Mouse (Mus musculus): ENCODE measurements around the gene Sulf2. TPM values are rescaled to one million over a fixed set of nuclear protein-coding genes. Genes with fewer than 3 reads are reported as not detected.

The Sulf2 gene
- polyA plus RNA-seq, 1 experiment from 2014 or later: 90.9 TPM

DNA sequence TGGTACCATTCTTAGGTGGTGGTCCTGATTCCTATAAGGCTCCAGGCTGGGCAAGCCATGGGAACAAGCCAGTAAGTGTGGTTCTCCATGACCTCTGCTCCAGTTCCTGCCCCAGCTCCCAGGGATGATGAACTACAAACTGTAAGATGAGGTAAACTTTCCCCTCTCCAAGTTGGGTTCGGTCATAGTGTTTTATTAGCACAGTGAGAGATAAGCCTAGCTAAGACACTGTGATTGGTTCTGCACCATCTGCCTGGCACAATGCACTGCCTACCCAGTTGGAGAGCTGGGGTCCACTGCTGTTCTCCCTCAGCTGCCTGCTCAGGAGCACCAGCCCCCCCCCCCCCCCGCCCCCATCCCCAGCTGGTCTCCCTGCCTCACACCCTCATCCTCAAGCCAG is 30.4 kb downstream of the Sulf2 start:
- no peak overlapping the region for H3K9ac ChIP-seq (replicated peaks; ENCODE audit: low read length)
- WGBS: 67% methylated on average over 1 of the region's 2 CpGs
- ATAC-seq (ENCODE audit: low FRiP score, low TSS enrichment) (no peak), DNase-seq (no peak)
- no peak overlapping the region for H3K4me3 ChIP-seq (replicated peaks; ENCODE audit: low read depth, low read length)
- no peak overlapping the region for H3K27ac ChIP-seq (replicated peaks; ENCODE audit: low read depth, low read length)
- peaks cover 11% of the 10 kb centered on the region; the same call in 1 of the 2 replicates for H3K36me3 ChIP-seq (ENCODE audit: control insufficient read depth, insufficient read depth, low read length)
- H3K4me2 ChIP-seq (ENCODE audit: low read length): no peak overlapping the region
- no peaks in the 10 kb centered on the region for H3K27me3 ChIP-seq (ENCODE audit: control insufficient read depth, insufficient read depth, low read length)
- H3K9me3 ChIP-seq (ENCODE audit: control insufficient read depth, low read length): no peaks in the 10 kb centered on the region
- H3K4me1 ChIP-seq (ENCODE audit: control insufficient read depth, insufficient read depth, low read length): no peaks in the 10 kb centered on the region

DNA sequence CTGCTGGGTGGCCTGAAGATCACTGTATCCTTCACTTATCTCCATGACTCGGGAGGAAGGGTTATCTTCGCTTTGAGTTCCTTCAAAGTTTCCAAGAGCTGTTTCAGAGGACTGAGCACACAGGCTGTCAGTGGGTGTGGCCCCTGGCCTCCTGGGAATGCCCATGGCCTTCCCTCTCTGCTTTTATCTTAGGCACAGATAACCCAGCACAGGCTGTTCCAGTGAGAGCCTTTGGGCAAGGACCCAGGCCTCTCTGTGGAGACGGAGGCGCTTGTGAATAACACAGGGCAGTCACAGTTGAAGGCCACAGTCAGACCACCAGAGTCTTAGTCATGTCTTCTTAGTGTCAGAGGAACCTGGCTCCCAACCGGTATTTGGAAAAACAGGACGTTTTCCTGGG is 32.7 kb downstream of the Sulf2 start:
- ATAC-seq (ENCODE audit: low FRiP score, low TSS enrichment): no peak
- Histone ChIP-seq H3K4me3 (replicated peaks; ENCODE audit: low read depth, low read length) (no peak overlapping the region), H3K4me2 (ENCODE audit: low read length) (no peak overlapping the region), H3K27me3 (ENCODE audit: control insufficient read depth, insufficient read depth, low read length) (no peaks in the 10 kb centered on the region), H3K9me3 (ENCODE audit: control insufficient read depth, low read length) (no peaks in the 10 kb centered on the region), H3K4me1 (ENCODE audit: control insufficient read depth, insufficient read depth, low read length) (no peaks in the 10 kb centered on the region), H3K27ac (replicated peaks; ENCODE audit: low read depth, low read length) (no peak overlapping the region), H3K9ac (replicated peaks; ENCODE audit: low read length) (no peak overlapping the region), H3K36me3 (ENCODE audit: control insufficient read depth, insufficient read depth, low read length) (no peaks in the 10 kb centered on the region)
- DNase-seq: no peak
- 91% methylated on average over 6 of the region's 6 CpGs for WGBS

DNA sequence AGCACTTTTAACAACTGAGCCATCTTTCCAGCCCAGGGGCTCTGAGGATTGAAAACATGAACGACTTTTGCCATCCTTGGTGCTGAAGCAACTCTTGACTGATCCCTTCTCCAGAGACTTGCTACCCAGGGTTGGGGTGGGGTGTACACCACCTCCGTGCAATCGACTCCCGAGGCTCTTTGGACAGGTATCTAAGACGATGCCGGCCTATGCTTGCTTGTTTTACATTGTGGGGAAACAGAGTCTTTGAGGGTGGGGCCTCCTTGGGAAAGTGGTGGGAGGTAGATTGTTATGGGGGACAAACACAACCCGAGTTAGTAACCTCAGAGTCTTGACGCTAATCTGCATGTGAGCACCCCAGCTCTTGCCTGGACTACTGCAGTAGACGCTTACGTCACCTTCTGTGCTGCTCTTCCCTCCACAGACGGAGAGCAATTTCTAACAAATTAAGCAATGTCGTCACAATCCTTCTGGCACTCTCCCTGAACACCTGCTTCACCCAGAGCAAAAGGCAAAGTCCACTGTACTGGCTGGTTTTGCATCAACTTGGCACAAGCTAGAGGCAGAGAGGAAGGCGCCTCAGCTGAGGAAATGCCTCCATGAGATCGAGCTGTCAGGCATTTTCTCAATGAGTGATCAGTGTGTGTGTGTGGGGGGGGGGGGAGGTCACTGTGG is 33.6 kb downstream of the Sulf2 start:
- Histone ChIP-seq H3K36me3 (ENCODE audit: control insufficient read depth, insufficient read depth, low read length) (peaks cover 2% of the 10 kb centered on the region), H3K4me3 (replicated peaks; ENCODE audit: low read depth, low read length) (no peak overlapping the region), H3K4me1 (ENCODE audit: control insufficient read depth, insufficient read depth, low read length) (no peaks in the 10 kb centered on the region), H3K4me2 (ENCODE audit: low read length) (no peak overlapping the region), H3K9ac (replicated peaks; ENCODE audit: low read length) (no peak overlapping the region), H3K27ac (replicated peaks; ENCODE audit: low read depth, low read length) (no peak overlapping the region), H3K9me3 (ENCODE audit: control insufficient read depth, low read length) (no peaks in the 10 kb centered on the region), H3K27me3 (ENCODE audit: control insufficient read depth, insufficient read depth, low read length) (no peaks in the 10 kb centered on the region)
- 86% methylated on average over 14 of the region's 14 CpGs for WGBS
- no peak for DNase-seq
- ATAC-seq (ENCODE audit: low FRiP score, low TSS enrichment): no peak

DNA sequence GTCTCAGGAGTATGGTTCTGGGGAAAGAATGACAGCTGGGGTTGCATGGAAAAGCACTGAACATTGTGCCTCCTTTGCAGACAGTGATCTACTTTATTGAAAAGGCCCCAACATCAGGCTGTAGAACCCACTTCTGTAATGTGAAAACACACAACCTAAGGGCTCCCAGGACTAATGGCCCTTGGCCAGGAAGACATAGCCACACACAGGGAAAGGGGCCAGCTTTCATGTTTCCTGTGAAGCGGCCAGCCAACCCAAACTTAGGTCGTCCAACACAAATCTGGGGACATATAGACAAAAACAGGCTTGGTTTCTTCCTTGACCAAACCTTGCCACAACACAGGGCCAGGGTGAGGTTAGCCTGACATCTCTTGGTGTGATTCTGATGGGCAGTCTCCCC is 35.5 kb downstream of the Sulf2 start:
- no peak overlapping the region for H3K9ac ChIP-seq (replicated peaks; ENCODE audit: low read length)
- no peak overlapping the region for H3K27ac ChIP-seq (replicated peaks; ENCODE audit: low read depth, low read length)
- 88% methylated on average over 2 of the region's 2 CpGs for WGBS
- ATAC-seq (ENCODE audit: low FRiP score, low TSS enrichment) (no peak), DNase-seq (no peak)
- no peaks in the 10 kb centered on the region for H3K9me3 ChIP-seq (ENCODE audit: control insufficient read depth, low read length)
- peaks cover 10% of the 10 kb centered on the region for H3K36me3 ChIP-seq (ENCODE audit: control insufficient read depth, insufficient read depth, low read length)
- H3K27me3 ChIP-seq (ENCODE audit: control insufficient read depth, insufficient read depth, low read length): no peaks in the 10 kb centered on the region
- no peak overlapping the region for H3K4me2 ChIP-seq (ENCODE audit: low read length)
- no peaks in the 10 kb centered on the region for H3K4me1 ChIP-seq (ENCODE audit: control insufficient read depth, insufficient read depth, low read length)
- H3K4me3 ChIP-seq (replicated peaks; ENCODE audit: low read depth, low read length): no peak overlapping the region

DNA sequence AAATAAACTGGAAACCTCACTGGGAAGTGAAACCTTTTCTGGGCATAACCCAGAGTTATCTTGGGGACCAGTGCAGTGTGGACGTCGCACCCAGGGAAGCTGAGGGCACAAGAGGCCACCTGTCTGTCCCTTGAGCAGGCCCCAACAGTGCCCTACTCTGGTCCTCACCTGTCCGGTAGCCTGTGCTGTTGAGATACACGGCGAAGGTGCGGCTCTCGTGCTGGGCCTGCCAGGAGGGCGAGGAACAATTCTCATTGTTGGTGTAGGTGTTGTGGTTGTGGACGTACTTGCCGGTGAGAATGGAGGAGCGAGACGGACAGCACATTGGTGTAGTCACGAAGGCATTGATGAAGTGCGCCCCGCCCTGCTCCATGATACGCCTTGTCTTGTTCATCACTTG is 38.8 kb downstream of the Sulf2 start:
- no peaks in the 10 kb centered on the region for H3K9me3 ChIP-seq (ENCODE audit: control insufficient read depth, low read length)
- H3K27me3 ChIP-seq (ENCODE audit: control insufficient read depth, insufficient read depth, low read length): no peaks in the 10 kb centered on the region
- H3K36me3 ChIP-seq (ENCODE audit: control insufficient read depth, insufficient read depth, low read length): peaks cover 13% of the 10 kb centered on the region
- H3K27ac ChIP-seq (replicated peaks; ENCODE audit: low read depth, low read length): no peak overlapping the region
- DNase-seq: no peak
- H3K4me1 ChIP-seq (ENCODE audit: control insufficient read depth, insufficient read depth, low read length): no peaks in the 10 kb centered on the region
- ATAC-seq (ENCODE audit: low FRiP score, low TSS enrichment): no peak
- no peak overlapping the region for H3K4me3 ChIP-seq (replicated peaks; ENCODE audit: low read depth, low read length)
- no peak overlapping the region for H3K4me2 ChIP-seq (ENCODE audit: low read length)
- no peak overlapping the region for H3K9ac ChIP-seq (replicated peaks; ENCODE audit: low read length)
- 99% methylated on average over 16 of the region's 16 CpGs for WGBS

DNA sequence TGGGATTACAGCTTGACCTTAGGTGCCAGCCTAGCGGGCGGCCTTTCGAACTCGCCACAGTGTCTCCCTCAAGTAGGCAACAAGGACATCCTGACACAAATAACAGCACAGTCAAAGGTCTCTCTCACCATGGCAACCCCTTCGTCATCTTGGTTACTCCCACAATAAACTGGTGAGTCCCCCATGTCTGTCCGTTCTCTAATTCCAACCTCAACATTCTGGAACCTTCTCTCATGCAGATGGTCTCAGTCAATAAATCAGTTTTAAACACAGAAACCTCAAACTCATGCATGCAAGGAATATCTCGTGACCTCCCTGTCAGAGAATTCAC is 39.2 kb downstream of the Sulf2 start:
- WGBS: 84% methylated on average over 7 of the region's 7 CpGs
- ATAC-seq (ENCODE audit: low FRiP score, low TSS enrichment) (no peak), DNase-seq (no peak)
- Histone ChIP-seq H3K4me3 (replicated peaks; ENCODE audit: low read depth, low read length) (no peak overlapping the region), H3K36me3 (ENCODE audit: control insufficient read depth, insufficient read depth, low read length) (peaks cover 13% of the 10 kb centered on the region), H3K9ac (replicated peaks; ENCODE audit: low read length) (no peak overlapping the region), H3K27me3 (ENCODE audit: control insufficient read depth, insufficient read depth, low read length) (no peaks in the 10 kb centered on the region), H3K4me1 (ENCODE audit: control insufficient read depth, insufficient read depth, low read length) (no peaks in the 10 kb centered on the region), H3K4me2 (ENCODE audit: low read length) (no peak overlapping the region), H3K27ac (replicated peaks; ENCODE audit: low read depth, low read length) (no peak overlapping the region), H3K9me3 (ENCODE audit: control insufficient read depth, low read length) (no peaks in the 10 kb centered on the region)

DNA sequence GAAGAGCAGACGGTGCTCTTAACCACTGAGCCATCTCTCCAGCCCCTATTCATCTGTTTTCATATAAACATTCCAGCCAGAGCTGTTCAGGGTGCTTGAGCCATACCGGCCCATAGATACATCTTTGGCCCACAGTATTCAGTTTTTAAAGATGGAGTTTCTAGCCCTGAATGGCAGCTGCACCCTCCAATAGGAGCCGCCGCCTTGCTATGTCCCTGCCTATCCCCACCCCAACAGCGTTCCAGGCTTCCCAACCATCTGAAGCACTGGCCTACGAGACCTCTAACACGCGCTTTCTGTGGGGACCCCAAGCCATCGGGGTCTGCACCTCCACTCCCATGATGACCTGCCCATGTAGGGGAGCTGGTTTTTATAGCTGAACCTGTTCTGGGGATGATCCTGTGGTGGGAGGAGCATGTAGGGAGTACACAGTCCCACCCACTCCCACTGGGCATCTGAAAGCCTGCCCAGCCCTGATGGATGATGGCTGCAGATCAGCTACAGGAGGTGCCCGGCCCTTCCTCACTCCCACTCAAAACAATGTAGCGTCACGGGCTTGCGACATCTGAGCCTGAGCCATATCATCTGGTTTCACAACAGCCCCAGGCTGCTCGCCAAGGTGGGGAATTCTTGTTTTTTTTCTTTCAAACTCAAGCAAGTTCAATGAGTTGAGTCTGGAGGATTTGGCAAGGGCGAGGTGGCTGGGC is 39.7 kb downstream of the Sulf2 start:
- Histone ChIP-seq H3K4me3 (replicated peaks; ENCODE audit: low read depth, low read length) (no peak overlapping the region), H3K4me2 (ENCODE audit: low read length) (no peak overlapping the region), H3K9me3 (ENCODE audit: control insufficient read depth, low read length) (no peaks in the 10 kb centered on the region), H3K27ac (replicated peaks; ENCODE audit: low read depth, low read length) (no peak overlapping the region), H3K4me1 (ENCODE audit: control insufficient read depth, insufficient read depth, low read length) (no peaks in the 10 kb centered on the region), H3K36me3 (ENCODE audit: control insufficient read depth, insufficient read depth, low read length) (peaks cover 13% of the 10 kb centered on the region), H3K9ac (replicated peaks; ENCODE audit: low read length) (no peak overlapping the region), H3K27me3 (ENCODE audit: control insufficient read depth, insufficient read depth, low read length) (no peaks in the 10 kb centered on the region)
- WGBS: 92% methylated on average over 15 of the region's 15 CpGs
- ATAC-seq (ENCODE audit: low FRiP score, low TSS enrichment) (no peak), DNase-seq (no peak)

DNA sequence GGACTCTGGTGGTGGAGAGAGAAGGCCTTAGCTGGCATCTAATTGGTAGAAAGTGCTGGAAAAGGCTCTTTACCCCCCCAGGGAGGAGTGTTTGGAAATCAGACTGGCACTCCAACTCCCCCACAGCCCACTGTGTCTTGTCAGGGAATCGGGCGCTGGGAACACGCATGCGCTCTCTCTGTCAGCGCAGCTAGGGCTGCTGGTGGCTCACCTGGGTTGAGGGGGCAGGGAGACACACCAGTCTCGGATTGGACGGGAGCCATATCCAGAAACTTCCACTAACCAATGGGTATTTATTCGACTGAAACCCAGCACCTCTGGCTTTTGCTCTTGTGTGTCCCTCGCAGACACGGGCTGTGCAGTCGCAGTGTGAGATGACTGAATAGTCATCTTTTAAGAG is 42.5 kb downstream of the Sulf2 start:
- 95% methylated on average over 11 of the region's 11 CpGs for WGBS
- ATAC-seq (ENCODE audit: low FRiP score, low TSS enrichment) (no peak), DNase-seq (no peak)
- no peak overlapping the region for H3K9ac ChIP-seq (replicated peaks; ENCODE audit: low read length)
- H3K36me3 ChIP-seq (ENCODE audit: control insufficient read depth, insufficient read depth, low read length): peaks cover 13% of the 10 kb centered on the region
- H3K4me3 ChIP-seq (replicated peaks; ENCODE audit: low read depth, low read length): no peak overlapping the region
- no peaks in the 10 kb centered on the region for H3K4me1 ChIP-seq (ENCODE audit: control insufficient read depth, insufficient read depth, low read length)
- H3K9me3 ChIP-seq (ENCODE audit: control insufficient read depth, low read length): no peaks in the 10 kb centered on the region
- no peaks in the 10 kb centered on the region for H3K27me3 ChIP-seq (ENCODE audit: control insufficient read depth, insufficient read depth, low read length)
- H3K4me2 ChIP-seq (ENCODE audit: low read length): no peak overlapping the region
- no peak overlapping the region for H3K27ac ChIP-seq (replicated peaks; ENCODE audit: low read depth, low read length)

DNA sequence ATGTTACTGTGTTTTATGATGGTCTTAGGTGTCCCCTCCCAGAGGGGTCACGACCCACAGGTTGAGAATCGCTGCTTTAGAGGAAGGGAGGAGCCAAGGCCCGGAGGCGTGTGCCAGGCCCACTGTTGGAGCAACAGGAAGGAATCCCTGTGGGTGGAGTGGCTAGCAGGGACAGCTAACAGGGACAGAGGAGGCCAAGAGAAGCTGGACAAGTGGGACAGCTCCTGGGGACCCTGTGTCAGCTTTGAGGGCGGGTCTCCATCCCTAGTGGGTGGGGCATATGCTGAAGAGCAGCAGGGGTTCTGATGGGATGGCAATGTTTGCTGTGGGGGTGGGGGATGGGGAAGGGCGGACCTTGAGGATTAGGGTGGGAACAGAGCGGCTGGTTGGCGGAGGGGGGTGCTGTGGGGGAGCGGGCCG is 43.6 kb downstream of the Sulf2 start:
- Histone ChIP-seq H3K27me3 (ENCODE audit: control insufficient read depth, insufficient read depth, low read length) (no peaks in the 10 kb centered on the region), H3K27ac (replicated peaks; ENCODE audit: low read depth, low read length) (no peak overlapping the region), H3K4me1 (ENCODE audit: control insufficient read depth, insufficient read depth, low read length) (no peaks in the 10 kb centered on the region), H3K4me2 (ENCODE audit: low read length) (no peak overlapping the region), H3K9ac (replicated peaks; ENCODE audit: low read length) (no peak overlapping the region), H3K36me3 (ENCODE audit: control insufficient read depth, insufficient read depth, low read length) (peaks cover 11% of the 10 kb centered on the region), H3K9me3 (ENCODE audit: control insufficient read depth, low read length) (no peaks in the 10 kb centered on the region), H3K4me3 (replicated peaks; ENCODE audit: low read depth, low read length) (no peak overlapping the region)
- 25% methylated on average over 10 of the region's 10 CpGs for WGBS
- ATAC-seq (ENCODE audit: low FRiP score, low TSS enrichment): no peak
- no peak for DNase-seq
